ENCODE assay signal across 8 mouse cellular contexts in genomic region chr4:134925206-134925605, GRCm38 (mm10). TPM values are rescaled to one million over a fixed set of nuclear protein-coding genes. Genes with fewer than 3 reads are reported as not detected.
DNase-seq lines count a peak whose midpoint lies in the region; ATAC-seq and TF ChIP-seq lines count a peak whose summit lies in the region.

No protein-coding gene starts in this region.

- no peaks in the 10 kb centered on the region for H3K9me3 ChIP-seq in heart, embryonic 15.5 days (replicated peaks)
- H3K9me3 ChIP-seq in limb, embryonic 11.5 days (ENCODE audit: control insufficient read depth, low read length) = no peaks in the 10 kb centered on the region
- H3K9me3 ChIP-seq in stomach, embryonic 15.5 days = no peaks in the 10 kb centered on the region

- H3K27me3 ChIP-seq in heart, embryonic 15.5 days = no peaks in the 10 kb centered on the region
- no peaks in the 10 kb centered on the region for H3K27me3 ChIP-seq in limb, embryonic 11.5 days (ENCODE audit: control insufficient read depth, insufficient read depth, low read length)
- H3K27me3 ChIP-seq in stomach, embryonic 15.5 days (replicated peaks) = no peaks in the 10 kb centered on the region

- peak overlapping the region; percentile 68 for H3K4me3 ChIP-seq in bone marrow, adult 2 months (replicated peaks; ENCODE audit: control insufficient read depth, low read depth, low read length)
- H3K4me3 ChIP-seq in heart, embryonic 15.5 days = peak overlapping the region; percentile 96
- H3K4me3 ChIP-seq in limb, embryonic 11.5 days (ENCODE audit: low read depth, low read length) = peak overlapping the region; percentile 5; the same call in 1 of the 2 replicates
- peak overlapping the region; percentile 31; the same call in 1 of the 2 replicates for H3K4me3 ChIP-seq in stomach, embryonic 15.5 days (replicated peaks)

- peak overlapping the region; percentile 80 for H3K4me2 ChIP-seq in heart, embryonic 15.5 days
- H3K4me2 ChIP-seq in limb, embryonic 11.5 days (ENCODE audit: low read depth, severe bottlenecking) = peak overlapping the region; percentile 39; the same call in 1 of the 2 replicates
- H3K4me2 ChIP-seq in stomach, embryonic 15.5 days = peak overlapping the region; percentile 70

- peaks cover 5% of the 10 kb centered on the region for H3K4me1 ChIP-seq in bone marrow, adult 2 months (ENCODE audit: control insufficient read depth, insufficient read depth, low read length)
- H3K4me1 ChIP-seq in heart, embryonic 15.5 days (replicated peaks) = peaks cover 28% of the 10 kb centered on the region
- H3K4me1 ChIP-seq in limb, embryonic 11.5 days (ENCODE audit: control insufficient read depth, insufficient read depth, low read length) = peaks cover 4% of the 10 kb centered on the region; the same call in 1 of the 2 replicates
- H3K4me1 ChIP-seq in stomach, embryonic 15.5 days = peaks cover 12% of the 10 kb centered on the region

- H3K36me3 ChIP-seq in heart, embryonic 15.5 days = peaks cover 35% of the 10 kb centered on the region
- peaks cover 14% of the 10 kb centered on the region for H3K36me3 ChIP-seq in limb, embryonic 11.5 days (ENCODE audit: control insufficient read depth, insufficient read depth, low read length)
- H3K36me3 ChIP-seq in stomach, embryonic 15.5 days = peaks cover 28% of the 10 kb centered on the region

- no peak overlapping the region for H3K27ac ChIP-seq in bone marrow, adult 2 months (ENCODE audit: control insufficient read depth, insufficient read depth, low read depth, low read length, poor library complexity)
- H3K27ac ChIP-seq in heart, embryonic 15.5 days = no peak overlapping the region
- no peak overlapping the region for H3K27ac ChIP-seq in limb, embryonic 11.5 days (replicated peaks; ENCODE audit: low read depth, low read length)
- H3K27ac ChIP-seq in stomach, embryonic 15.5 days = no peak overlapping the region

- peak overlapping the region; percentile 49; the same call in 1 of the 2 replicates for H3K9ac ChIP-seq in heart, embryonic 15.5 days
- H3K9ac ChIP-seq in limb, embryonic 11.5 days (ENCODE audit: low read length) = no peak overlapping the region
- H3K9ac ChIP-seq in stomach, embryonic 15.5 days = no peak overlapping the region

- TF ChIP-seq POLR2A in bone marrow, adult 2 months (IDR thresholded peaks at IDR 0.05; ENCODE audit: borderline replicate concordance, control insufficient read depth, low read depth, low read length) = no peak

- WGBS in bone marrow, adult 2 months = 12% methylated on average over 8 of the region's 8 CpGs
- 51% methylated on average over 8 of the region's 8 CpGs for WGBS in heart, embryonic 15.5 days
- WGBS in limb, embryonic 11.5 days = 84% methylated on average over 8 of the region's 8 CpGs
- WGBS in stomach, embryonic 15.5 days = 65% methylated on average over 8 of the region's 8 CpGs

- TF ChIP-seq CTCF in bone marrow, adult 2 months (IDR thresholded peaks at IDR 0.05; ENCODE audit: control insufficient read depth, insufficient read depth, low read length) = no peak

- peak; percentile 73 for DNase-seq in adrenal gland, postnatal 10 days
- DNase-seq in adrenal gland, adult 18-20 months (ENCODE audit: low spot score in 2 of 2) = no peak
- no peak for DNase-seq in limb, embryonic 11.5 days (ENCODE audit: low spot score)
- DNase-seq in B cell, adult 2 months = no peak
- no peak for DNase-seq in yolk sac, embryonic 10.5 days (ENCODE audit: low spot score)

- no peak for ATAC-seq in heart, embryonic 15.5 days (replicated peaks; ENCODE audit: insufficient number of reproducible peaks, insufficient read depth, low FRiP score, low read depth)
- ATAC-seq in limb, embryonic 11.5 days (ENCODE audit: insufficient number of reproducible peaks, low FRiP score, low TSS enrichment, low read depth) = no peak
- no peak for ATAC-seq in stomach, embryonic 15.5 days (ENCODE audit: insufficient read depth, low FRiP score, low read depth)

RNA-seq across cellular contexts. Expression of gene Rsrp1, which starts 1.8 kb away (rescaled TPM):
- total RNA-seq in adrenal gland, postnatal 10 days (2021) = 100 to 1,000 TPM; 250 to 386 TPM
- 100 to 1,000 TPM; 346 to 591 TPM for total RNA-seq in adrenal gland, adult 18-20 months (2021)
- 590 and 975 TPM in 2 replicates for polyA plus RNA-seq in bone marrow, adult 2 months (2011; ENCODE audit: insufficient read depth, insufficient read length, low replicate concordance, missing spikeins)
- 366 and 379 TPM in 2 replicates for polyA plus RNA-seq in heart, embryonic 15.5 days (2015; fragmentation: Nextera tagmentation; extraction: Ambion mirVana)
- 345 and 367 TPM in 2 replicates for polyA plus RNA-seq in limb, embryonic 11.5 days (2014; fragmentation: Nextera tagmentation; extraction: Ambion mirVana)
- 500 and 512 TPM in 2 replicates for polyA plus RNA-seq in stomach, embryonic 15.5 days (2015; fragmentation: Nextera tagmentation; extraction: Ambion mirVana)

RNA-seq across cellular contexts. Expression of gene Syf2, which starts 5.5 kb away (rescaled TPM):
- total RNA-seq in adrenal gland, postnatal 10 days (2021) = 10 to 100 TPM; 73.1 to 74.6 TPM
- 10 to 100 TPM; 77.2 to 88.8 TPM for total RNA-seq in adrenal gland, adult 18-20 months (2021)
- polyA plus RNA-seq in bone marrow, adult 2 months (2011; ENCODE audit: insufficient read depth, insufficient read length, low replicate concordance, missing spikeins) = 113 and 165 TPM in 2 replicates
- 52.6 and 57.6 TPM in 2 replicates for polyA plus RNA-seq in heart, embryonic 15.5 days (2015; fragmentation: Nextera tagmentation; extraction: Ambion mirVana)
- 69.8 and 75.6 TPM in 2 replicates for polyA plus RNA-seq in limb, embryonic 11.5 days (2014; fragmentation: Nextera tagmentation; extraction: Ambion mirVana)
- 65.2 and 70.2 TPM in 2 replicates for polyA plus RNA-seq in stomach, embryonic 15.5 days (2015; fragmentation: Nextera tagmentation; extraction: Ambion mirVana)

RNA-seq across cellular contexts. Expression of gene Tmem50a, which starts 10.4 kb away (rescaled TPM):
- total RNA-seq in adrenal gland, postnatal 10 days (2021) = 100 to 1,000 TPM; 169 to 183 TPM
- 100 to 1,000 TPM; 160 to 339 TPM for total RNA-seq in adrenal gland, adult 18-20 months (2021)
- 103 and 127 TPM in 2 replicates for polyA plus RNA-seq in bone marrow, adult 2 months (2011; ENCODE audit: insufficient read depth, insufficient read length, low replicate concordance, missing spikeins)
- 142 TPM in 2 replicates for polyA plus RNA-seq in heart, embryonic 15.5 days (2015; fragmentation: Nextera tagmentation; extraction: Ambion mirVana)
- 145 and 154 TPM in 2 replicates for polyA plus RNA-seq in limb, embryonic 11.5 days (2014; fragmentation: Nextera tagmentation; extraction: Ambion mirVana)
- polyA plus RNA-seq in stomach, embryonic 15.5 days (2015; fragmentation: Nextera tagmentation; extraction: Ambion mirVana) = 167 and 170 TPM in 2 replicates

Comparison
In these comparisons a context has a peak if more than half of its experiments do, and no peak if none do; other contexts are left out.
1. H3K4me3 ChIP-seq: peak in every context shown above with its lines; median percentile 96 in heart, embryonic 15.5 days; 68 in bone marrow, adult 2 months; 31 in stomach, embryonic 15.5 days; 5 in limb, embryonic 11.5 days.